Mouse (Mus musculus): ENCODE data around the gene Shroom3. TPM values are rescaled to one million over a fixed set of nuclear protein-coding genes. Genes with fewer than 3 reads are reported as not detected.

Shroom3 gene
- total and polyA plus RNA-seq, 3 experiments = 0.04 to 0.11 TPM; not detected in 1

GRCm38 (mm10) chr5:92717666-92718360 is 34.6 kb downstream of the Shroom3 start:
- H3K27me3 ChIP-seq (replicated peaks) = no peaks in the 10 kb centered on the region
- no peak overlapping the region for H3K27ac ChIP-seq (ENCODE audit: insufficient read depth, low read depth)
- dilution Hi-C loops (cut with MboI; ENCODE audit: extremely low pct_ligation_motif_present, extremely low pct_unique_long_range_greater_than_20kb, low sequenced_read_pairs) (no loop called here), in situ Hi-C loops (cut with MboI; ENCODE audit: low pct_ligation_motif_present, low pct_unique_long_range_greater_than_20kb, low sequenced_read_pairs) (no loop called here)
- TF ChIP-seq ETS1 (conservative IDR thresholded peaks at IDR 0.05; ENCODE audit: low read depth, low read length) (no peak), UBTF (IDR thresholded peaks at IDR 0.05; ENCODE audit: low read depth, low read length) (no peak), ELF1 (IDR thresholded peaks at IDR 0.05; ENCODE audit: low read depth, low read length) (no peak), CTCF (conservative IDR thresholded peaks at IDR 0.05 in 1 of 2, IDR thresholded peaks at IDR 0.05 in 1 of 2; ENCODE audit: low read depth in 2 of 2, low read length in 2 of 2) (no peak)
- H3K4me1 ChIP-seq (ENCODE audit: control insufficient read depth in 1 of 2, insufficient read depth in 2 of 2) = no peaks in the 10 kb centered on the region
- no peaks in the 10 kb centered on the region for H3K9me3 ChIP-seq (replicated peaks; ENCODE audit: low read length)
- DNase-seq (ENCODE audit: extremely low read depth) = no peak
- no peaks in the 10 kb centered on the region for H3K79me2 ChIP-seq (replicated peaks; ENCODE audit: control insufficient read depth, extremely low read depth, insufficient read depth, poor library complexity, severe bottlenecking)
- no peaks in the 10 kb centered on the region for H3K36me3 ChIP-seq (replicated peaks in 1 of 2; ENCODE audit: control insufficient read depth in 1 of 2, insufficient read depth in 1 of 2, low read length in 1 of 2)
- no peak overlapping the region for H3K4me3 ChIP-seq (replicated peaks in 1 of 3; ENCODE audit: low read depth in 2 of 3, low read length in 2 of 3, poor library complexity in 1 of 3)
- H3K4me2 ChIP-seq (ENCODE audit: insufficient read depth, low read depth, poor library complexity, severe bottlenecking) = no peak overlapping the region
- no peak overlapping the region for H3K9ac ChIP-seq (ENCODE audit: insufficient read depth, low read depth)

GRCm38 (mm10) chr5:92718856-92719255 is 35.6 kb downstream of the Shroom3 start:
- H3K36me3 ChIP-seq (replicated peaks in 1 of 2; ENCODE audit: control insufficient read depth in 1 of 2, insufficient read depth in 1 of 2, low read length in 1 of 2) = no peaks in the 10 kb centered on the region
- no peaks in the 10 kb centered on the region for H3K79me2 ChIP-seq (replicated peaks; ENCODE audit: control insufficient read depth, extremely low read depth, insufficient read depth, poor library complexity, severe bottlenecking)
- dilution Hi-C loops (cut with MboI; ENCODE audit: extremely low pct_ligation_motif_present, extremely low pct_unique_long_range_greater_than_20kb, low sequenced_read_pairs) = no loop called here
- H3K9ac ChIP-seq (ENCODE audit: insufficient read depth, low read depth) = no peak overlapping the region
- no peak for DNase-seq (ENCODE audit: extremely low read depth)
- H3K4me1 ChIP-seq (ENCODE audit: control insufficient read depth in 1 of 2, insufficient read depth in 2 of 2) = no peaks in the 10 kb centered on the region
- TF ChIP-seq MAFK (IDR thresholded peaks at IDR 0.05; ENCODE audit: insufficient replicate concordance, low read length) (no peak), GABPA (IDR thresholded peaks at IDR 0.05; ENCODE audit: insufficient replicate concordance, low read depth, low read length) (no peak), CHD1 (IDR thresholded peaks at IDR 0.05; ENCODE audit: low read depth, low read length) (no peak), TBP (conservative IDR thresholded peaks at IDR 0.05; ENCODE audit: low read depth, low read length) (no peak), NELFE (IDR thresholded peaks at IDR 0.05; ENCODE audit: low read depth, low read length) (no peak), UBTF (IDR thresholded peaks at IDR 0.05; ENCODE audit: low read depth, low read length) (no peak), ZNF384 (IDR thresholded peaks at IDR 0.05; ENCODE audit: low read depth, low read length) (no peak), HCFC1 (IDR thresholded peaks at IDR 0.05; ENCODE audit: low read depth, low read length) (no peak), NRF1 (IDR thresholded peaks at IDR 0.05; ENCODE audit: low read depth, low read length) (no peak), EP300 (IDR thresholded peaks at IDR 0.05; ENCODE audit: low read length) (no peak), SMC3 (IDR thresholded peaks at IDR 0.05; ENCODE audit: low read depth, low read length) (no peak), RCOR1 (conservative IDR thresholded peaks at IDR 0.05; ENCODE audit: low read depth, low read length) (no peak), POLR2A (IDR thresholded peaks at IDR 0.05; ENCODE audit: low read depth, low read length) (no peak), BHLHE40 (IDR thresholded peaks at IDR 0.05; ENCODE audit: low read depth, low read length) (no peak), MAX (IDR thresholded peaks at IDR 0.05; ENCODE audit: low read length) (no peak), KAT2A (IDR thresholded peaks at IDR 0.05; ENCODE audit: insufficient replicate concordance, low read length) (no peak), ZMIZ1 (IDR thresholded peaks at IDR 0.05; ENCODE audit: low read depth, low read length) (no peak), ZC3H11A (IDR thresholded peaks at IDR 0.05; ENCODE audit: low read depth, low read length) (no peak)
- H3K4me3 ChIP-seq (replicated peaks in 1 of 3; ENCODE audit: low read depth in 2 of 3, low read length in 2 of 3, poor library complexity in 1 of 3) = no peak overlapping the region
- in situ Hi-C loops (cut with MboI; ENCODE audit: low pct_ligation_motif_present, low pct_unique_long_range_greater_than_20kb, low sequenced_read_pairs) = no loop called here
- H3K27ac ChIP-seq (ENCODE audit: insufficient read depth, low read depth) = no peak overlapping the region
- H3K9me3 ChIP-seq (replicated peaks; ENCODE audit: low read length) = no peaks in the 10 kb centered on the region
- H3K4me2 ChIP-seq (ENCODE audit: insufficient read depth, low read depth, poor library complexity, severe bottlenecking) = no peak overlapping the region
- no peaks in the 10 kb centered on the region for H3K27me3 ChIP-seq (replicated peaks)
